Mouse (Mus musculus): ENCODE results near the gene Cttnbp2. TPM values are rescaled to one million over a fixed set of nuclear protein-coding genes. Genes with fewer than 3 reads are reported as not detected.

Cttnbp2 gene
- total RNA-seq, 1 experiment, result 0.36 TPM

GRCm38 (mm10) chr6:18511886-18512285 lies 2.8 kb downstream of the Cttnbp2 start:
- Histone ChIP-seq H3K27ac (ENCODE audit: insufficient read depth, low read depth, low read length, poor library complexity, severe bottlenecking) (no peak overlapping the region), H3K9ac (ENCODE audit: insufficient read depth, low read depth, low read length, poor library complexity, severe bottlenecking) (no peak overlapping the region), H3K36me3 (ENCODE audit: control insufficient read depth, insufficient read depth, low read length, poor library complexity, severe bottlenecking) (no peaks in the 10 kb centered on the region), H3K4me1 (ENCODE audit: control insufficient read depth in 2 of 2, insufficient read depth in 2 of 2, low read length in 2 of 2, poor library complexity in 1 of 2) (no peaks in the 10 kb centered on the region), H3K4me3 (ENCODE audit: insufficient read depth in 1 of 2, low read depth in 1 of 2, low read length in 2 of 2, poor library complexity in 1 of 2, severe bottlenecking in 1 of 2) (no peak overlapping the region), H3K9me3 (ENCODE audit: control insufficient read depth, insufficient read depth, low read depth, low read length) (no peaks in the 10 kb centered on the region)
- DNase-seq (ENCODE audit: low read depth, low spot score), result no peak
- TF ChIP-seq ZNF384 (IDR thresholded peaks at IDR 0.05; ENCODE audit: low read depth, low read length), result no peak
- no peak for TF ChIP-seq MAFK (IDR thresholded peaks at IDR 0.05; ENCODE audit: insufficient read depth, low read depth, low read length)
- TF ChIP-seq CHD2 (IDR thresholded peaks at IDR 0.05; ENCODE audit: low read depth, low read length), result no peak
- TF ChIP-seq ZC3H11A (IDR thresholded peaks at IDR 0.05; ENCODE audit: borderline replicate concordance, low read depth, low read length), result no peak
- TF ChIP-seq HCFC1 (IDR thresholded peaks at IDR 0.05; ENCODE audit: borderline replicate concordance, insufficient read depth, low read length), result no peak
- in situ Hi-C loops (cut with MboI; ENCODE audit: low sequenced_read_pairs in 2 of 2, unreplicated experiment in 2 of 2), result no loop called here

GRCm38 (mm10) chr6:18508036-18508435 lies 6.6 kb downstream of the Cttnbp2 start:
- TF ChIP-seq ZC3H11A (IDR thresholded peaks at IDR 0.05; ENCODE audit: borderline replicate concordance, low read depth, low read length) (no peak), ZNF384 (IDR thresholded peaks at IDR 0.05; ENCODE audit: low read depth, low read length) (no peak)
- no peak for DNase-seq (ENCODE audit: low read depth, low spot score)
- Histone ChIP-seq H3K36me3 (ENCODE audit: control insufficient read depth, insufficient read depth, low read length, poor library complexity, severe bottlenecking) (no peaks in the 10 kb centered on the region), H3K9ac (ENCODE audit: insufficient read depth, low read depth, low read length, poor library complexity, severe bottlenecking) (no peak overlapping the region), H3K27ac (ENCODE audit: insufficient read depth, low read depth, low read length, poor library complexity, severe bottlenecking) (no peak overlapping the region), H3K4me3 (ENCODE audit: insufficient read depth in 1 of 2, low read depth in 1 of 2, low read length in 2 of 2, poor library complexity in 1 of 2, severe bottlenecking in 1 of 2) (no peak overlapping the region), H3K9me3 (ENCODE audit: control insufficient read depth, insufficient read depth, low read depth, low read length) (no peaks in the 10 kb centered on the region), H3K4me1 (ENCODE audit: control insufficient read depth in 2 of 2, insufficient read depth in 2 of 2, low read length in 2 of 2, poor library complexity in 1 of 2) (no peaks in the 10 kb centered on the region)
- in situ Hi-C loops (cut with MboI; ENCODE audit: low sequenced_read_pairs in 2 of 2, unreplicated experiment in 2 of 2), result no loop called here

- in situ Hi-C loops (cut with MboI; ENCODE audit: low sequenced_read_pairs in 2 of 2, unreplicated experiment in 2 of 2), result no loop called here
- H3K36me3 ChIP-seq (ENCODE audit: control insufficient read depth, insufficient read depth, low read length, poor library complexity, severe bottlenecking), result no peaks in the 10 kb centered on the region
- H3K4me3 ChIP-seq (ENCODE audit: insufficient read depth in 1 of 2, low read depth in 1 of 2, low read length in 2 of 2, poor library complexity in 1 of 2, severe bottlenecking in 1 of 2), result no peak overlapping the region
- no peak overlapping the region for H3K9ac ChIP-seq (ENCODE audit: insufficient read depth, low read depth, low read length, poor library complexity, severe bottlenecking)
- no peaks in the 10 kb centered on the region for H3K4me1 ChIP-seq (ENCODE audit: control insufficient read depth in 2 of 2, insufficient read depth in 2 of 2, low read length in 2 of 2, poor library complexity in 1 of 2)
- H3K9me3 ChIP-seq (ENCODE audit: control insufficient read depth, insufficient read depth, low read depth, low read length), result no peaks in the 10 kb centered on the region
- no peak for TF ChIP-seq ZC3H11A (IDR thresholded peaks at IDR 0.05; ENCODE audit: borderline replicate concordance, low read depth, low read length)
- no peak for TF ChIP-seq ZNF384 (IDR thresholded peaks at IDR 0.05; ENCODE audit: low read depth, low read length)
- TF ChIP-seq MAFK (IDR thresholded peaks at IDR 0.05; ENCODE audit: insufficient read depth, low read depth, low read length), result no peak
- no peak for DNase-seq (ENCODE audit: low read depth, low spot score)
- no peak overlapping the region for H3K27ac ChIP-seq (ENCODE audit: insufficient read depth, low read depth, low read length, poor library complexity, severe bottlenecking)
Measured at GRCm38 (mm10) chr6:18499833-18500232, 14.8 kb downstream of the Cttnbp2 start.

GRCm38 (mm10) chr6:18492977-18493376 lies 21.7 kb downstream of the Cttnbp2 start:
- peaks cover 0 to 3% of the 10 kb centered on the region in 2 experiments; a peak in 1 of 4 replicates for H3K4me1 ChIP-seq (ENCODE audit: control insufficient read depth in 2 of 2, insufficient read depth in 2 of 2, low read length in 2 of 2, poor library complexity in 1 of 2)
- no peaks in the 10 kb centered on the region for H3K36me3 ChIP-seq (ENCODE audit: control insufficient read depth, insufficient read depth, low read length, poor library complexity, severe bottlenecking)
- DNase-seq (ENCODE audit: low read depth, low spot score), result no peak
- H3K9ac ChIP-seq (ENCODE audit: insufficient read depth, low read depth, low read length, poor library complexity, severe bottlenecking), result no peak overlapping the region
- no peak overlapping the region for H3K27ac ChIP-seq (ENCODE audit: insufficient read depth, low read depth, low read length, poor library complexity, severe bottlenecking)
- H3K9me3 ChIP-seq (ENCODE audit: control insufficient read depth, insufficient read depth, low read depth, low read length), result no peaks in the 10 kb centered on the region
- no peak overlapping the region for H3K4me3 ChIP-seq (ENCODE audit: insufficient read depth in 1 of 2, low read depth in 1 of 2, low read length in 2 of 2, poor library complexity in 1 of 2, severe bottlenecking in 1 of 2)
- in situ Hi-C loops (cut with MboI; ENCODE audit: low sequenced_read_pairs in 2 of 2, unreplicated experiment in 2 of 2), result no loop called here
- TF ChIP-seq HCFC1 (IDR thresholded peaks at IDR 0.05; ENCODE audit: borderline replicate concordance, insufficient read depth, low read length) (no peak), MAFK (IDR thresholded peaks at IDR 0.05; ENCODE audit: insufficient read depth, low read depth, low read length) (no peak), ZC3H11A (IDR thresholded peaks at IDR 0.05; ENCODE audit: borderline replicate concordance, low read depth, low read length) (no peak), ZNF384 (IDR thresholded peaks at IDR 0.05; ENCODE audit: low read depth, low read length) (no peak)

GRCm38 (mm10) chr6:18492248-18492901 lies 22.3 kb downstream of the Cttnbp2 start:
- Histone ChIP-seq H3K4me3 (ENCODE audit: insufficient read depth in 1 of 2, low read depth in 1 of 2, low read length in 2 of 2, poor library complexity in 1 of 2, severe bottlenecking in 1 of 2) (no peak overlapping the region), H3K9me3 (ENCODE audit: control insufficient read depth, insufficient read depth, low read depth, low read length) (no peaks in the 10 kb centered on the region), H3K4me1 (ENCODE audit: control insufficient read depth in 2 of 2, insufficient read depth in 2 of 2, low read length in 2 of 2, poor library complexity in 1 of 2) (peaks cover 0 to 3% of the 10 kb centered on the region in 2 experiments; a peak in 1 of 4 replicates), H3K9ac (ENCODE audit: insufficient read depth, low read depth, low read length, poor library complexity, severe bottlenecking) (no peak overlapping the region), H3K27ac (ENCODE audit: insufficient read depth, low read depth, low read length, poor library complexity, severe bottlenecking) (no peak overlapping the region), H3K36me3 (ENCODE audit: control insufficient read depth, insufficient read depth, low read length, poor library complexity, severe bottlenecking) (no peaks in the 10 kb centered on the region)
- in situ Hi-C loops (cut with MboI; ENCODE audit: low sequenced_read_pairs in 2 of 2, unreplicated experiment in 2 of 2), result no loop called here
- no peak for DNase-seq (ENCODE audit: low read depth, low spot score)
- TF ChIP-seq MAFK (IDR thresholded peaks at IDR 0.05; ENCODE audit: insufficient read depth, low read depth, low read length), result no peak
- no peak for TF ChIP-seq CHD2 (IDR thresholded peaks at IDR 0.05; ENCODE audit: low read depth, low read length)
- TF ChIP-seq HCFC1 (IDR thresholded peaks at IDR 0.05; ENCODE audit: borderline replicate concordance, insufficient read depth, low read length), result no peak
- TF ChIP-seq ZC3H11A (IDR thresholded peaks at IDR 0.05; ENCODE audit: borderline replicate concordance, low read depth, low read length), result no peak
- TF ChIP-seq ZNF384 (IDR thresholded peaks at IDR 0.05; ENCODE audit: low read depth, low read length), result no peak
